Mouse (Mus musculus): ENCODE results near the gene Tpst2.

GRCm38 (mm10) chr5:112252400-112252799 is 24.1 kb upstream of the Tpst2 start, which contains the start of gene Cryba4:
- TF ChIP-seq CTCF (IDR thresholded peaks at IDR 0.05; ENCODE audit: low read depth, low read length): no peak
- no peak for TF ChIP-seq POLR2A (IDR thresholded peaks at IDR 0.05; ENCODE audit: borderline replicate concordance, low read depth, low read length)

Data from bone marrow macrophage, adult 2 months (primary cell).